Mouse (Mus musculus) midbrain, embryonic 14.5 days (tissue): ENCODE data around the gene Zfp672. TPM values are rescaled to one million over a fixed set of nuclear protein-coding genes. Genes with fewer than 3 reads are reported as not detected.

ENCODE experiments used
- ATAC-seq: fragments of 200-750 bp; cut with Nextera tagmentation; 2 replicates; pipeline ENCODE4 v1.8.0; 2017; ENCODE audit warnings: moderate number of reproducible peaks, moderate library complexity; ENCODE audit not compliant: low FRiP score, low TSS enrichment
- DNase-seq: peaks from one replicate; pipeline ENCODE4 v3.0.0-alpha.2; 2015
- H3K27ac ChIP-seq: fragments of 300-500 bp; sonication (generic); replicated peaks from 2 replicates; pipeline ENCODE4 v1.5.1; 2014; ENCODE audit warnings: mild to moderate bottlenecking, low read depth, low read length, moderate library complexity
- H3K27me3 ChIP-seq: fragments of 300-500 bp; sonication (generic); 2 replicates; pipeline ENCODE4 v1.6.1; 2014; ENCODE audit warnings: low read length, control low read depth, mixed read lengths; ENCODE audit not compliant: control insufficient read depth, insufficient read depth
- H3K36me3 ChIP-seq: fragments of 300-500 bp; sonication (generic); 2 replicates; pipeline ENCODE4 v1.6.1; 2014; ENCODE audit warnings: low read length, control low read depth; ENCODE audit not compliant: control insufficient read depth, insufficient read depth
- H3K4me1 ChIP-seq: fragments of 300-500 bp; sonication (generic); 2 replicates; pipeline ENCODE4 v1.6.1; 2014; ENCODE audit warnings: mild to moderate bottlenecking, antibody characterized with exemption, low read length, control low read depth; ENCODE audit not compliant: control insufficient read depth, insufficient read depth
- H3K4me2 ChIP-seq: fragments of 300-500 bp; sonication (generic); 2 replicates; pipeline ENCODE4 v1.6.1; 2014; ENCODE audit warnings: mild to moderate bottlenecking, low read length, moderate library complexity
- H3K4me3 ChIP-seq: fragments of 300-500 bp; sonication (generic); replicated peaks from 2 replicates; pipeline ENCODE4 v1.5.1; 2014; ENCODE audit warnings: low read depth, low read length
- H3K9ac ChIP-seq: fragments of 300-500 bp; sonication (generic); replicated peaks from 2 replicates; pipeline ENCODE4 v1.6.1; 2014; ENCODE audit warnings: mild to moderate bottlenecking, low read length, moderate library complexity
- H3K9me3 ChIP-seq: fragments of 300-500 bp; sonication (generic); 2 replicates; pipeline ENCODE4 v1.6.1; 2016; ENCODE audit warnings: low read length, control low read depth, mixed read lengths; ENCODE audit not compliant: control insufficient read depth
- WGBS: fragments of 180-500 bp; shearing (Covaris S2); extraction: QIAGEN DNeasy Blood & Tissue Kit; methylation state at CpG from one replicate; pipeline ENCODE4 v1.1.7; 2014; 5-methylcytosine and 5-hydroxymethylcytosine counted together
- polyA plus RNA-seq: library from polyadenylated mRNA; unstranded; fragments of >200 nt; fragmentation: Nextera tagmentation; extraction: Ambion mirVana; gene quantifications from 2 replicates; pipeline ENCODE4 v1.2.1, GENCODE M21; 2014

Gene Zfp672
- polyA plus RNA-seq, 1 experiment from 2014 or later: 43.3 TPM

- no peak overlapping the region for H3K27ac ChIP-seq
- ATAC-seq (no peak), DNase-seq (no peak)
- H3K4me1 ChIP-seq: no peaks in the 10 kb centered on the region
- H3K9me3 ChIP-seq: no peaks in the 10 kb centered on the region
- H3K36me3 ChIP-seq: no peaks in the 10 kb centered on the region
- WGBS: 87% methylated on average over 6 of the region's 6 CpGs
- no peaks in the 10 kb centered on the region for H3K27me3 ChIP-seq
- no peak overlapping the region for H3K4me3 ChIP-seq
- no peak overlapping the region for H3K4me2 ChIP-seq
- H3K9ac ChIP-seq: no peak overlapping the region
Observed at GRCm38 (mm10) chr11:58357844-58358534, 27.9 kb upstream of the Zfp672 start.

- H3K27ac ChIP-seq: no peak overlapping the region
- no peak overlapping the region for H3K9ac ChIP-seq
- no peaks in the 10 kb centered on the region for H3K27me3 ChIP-seq
- no peaks in the 10 kb centered on the region for H3K36me3 ChIP-seq
- DNase-seq: no peak
- no peaks in the 10 kb centered on the region for H3K4me1 ChIP-seq
- no peaks in the 10 kb centered on the region for H3K9me3 ChIP-seq
- H3K4me3 ChIP-seq: no peak overlapping the region
- H3K4me2 ChIP-seq: no peak overlapping the region
- ATAC-seq: no peak
- WGBS: 90% methylated on average over 3 of the region's 3 CpGs
Observed at GRCm38 (mm10) chr11:58357042-58357441, 26.9 kb upstream of the Zfp672 start.

- no peak for DNase-seq
- no peak overlapping the region for H3K27ac ChIP-seq
- H3K9me3 ChIP-seq: no peaks in the 10 kb centered on the region
- H3K9ac ChIP-seq: no peak overlapping the region
- no peak overlapping the region for H3K4me2 ChIP-seq
- H3K27me3 ChIP-seq: no peaks in the 10 kb centered on the region
- H3K36me3 ChIP-seq: no peaks in the 10 kb centered on the region
- H3K4me3 ChIP-seq: no peak overlapping the region
- no peaks in the 10 kb centered on the region for H3K4me1 ChIP-seq
- 91% methylated on average over 3 of the region's 3 CpGs for WGBS
- ATAC-seq: no peak
Observed at GRCm38 (mm10) chr11:58354927-58355326, 24.8 kb upstream of the Zfp672 start.

GRCm38 (mm10) chr11:58354476-58354875 is 24.3 kb upstream of the Zfp672 start:
- Histone ChIP-seq H3K9ac (no peak overlapping the region), H3K27me3 (no peaks in the 10 kb centered on the region), H3K27ac (no peak overlapping the region), H3K36me3 (no peaks in the 10 kb centered on the region), H3K4me2 (no peak overlapping the region), H3K9me3 (no peaks in the 10 kb centered on the region), H3K4me3 (no peak overlapping the region), H3K4me1 (no peaks in the 10 kb centered on the region)
- 76% methylated on average over 10 of the region's 10 CpGs for WGBS
- ATAC-seq (no peak), DNase-seq (no peak)

- Histone ChIP-seq H3K4me2 (no peak overlapping the region), H3K4me1 (no peaks in the 10 kb centered on the region), H3K9ac (no peak overlapping the region), H3K9me3 (no peaks in the 10 kb centered on the region), H3K27ac (no peak overlapping the region), H3K36me3 (no peaks in the 10 kb centered on the region), H3K4me3 (no peak overlapping the region), H3K27me3 (no peaks in the 10 kb centered on the region)
- ATAC-seq (no peak), DNase-seq (no peak)
- WGBS: 84% methylated on average over 3 of the region's 3 CpGs
Observed at GRCm38 (mm10) chr11:58353709-58354108, 23.6 kb upstream of the Zfp672 start.

- Histone ChIP-seq H3K4me3 (no peak overlapping the region), H3K4me2 (no peak overlapping the region), H3K9ac (no peak overlapping the region), H3K27me3 (no peaks in the 10 kb centered on the region), H3K4me1 (no peaks in the 10 kb centered on the region), H3K9me3 (no peaks in the 10 kb centered on the region), H3K27ac (no peak overlapping the region), H3K36me3 (peaks cover under 1% of the 10 kb centered on the region; the same call in 1 of the 2 replicates)
- no peak for DNase-seq
- ATAC-seq: no peak
- 70% methylated on average over 7 of the region's 7 CpGs for WGBS
Observed at GRCm38 (mm10) chr11:58352681-58353548, 22.8 kb upstream of the Zfp672 start.

GRCm38 (mm10) chr11:58351179-58351578 is 21.0 kb upstream of the Zfp672 start:
- Histone ChIP-seq H3K4me1 (no peaks in the 10 kb centered on the region), H3K9ac (no peak overlapping the region), H3K27me3 (no peaks in the 10 kb centered on the region), H3K4me2 (no peak overlapping the region), H3K27ac (no peak overlapping the region), H3K4me3 (no peak overlapping the region), H3K36me3 (peaks cover 18% of the 10 kb centered on the region), H3K9me3 (no peaks in the 10 kb centered on the region)
- DNase-seq (no peak), ATAC-seq (no peak)
- WGBS: 92% methylated on average over 5 of the region's 5 CpGs

- 73% methylated on average over 4 of the region's 4 CpGs for WGBS
- no peaks in the 10 kb centered on the region for H3K4me1 ChIP-seq
- peak; percentile 4 for DNase-seq
- H3K27ac ChIP-seq: no peak overlapping the region
- no peak overlapping the region for H3K9ac ChIP-seq
- H3K27me3 ChIP-seq: no peaks in the 10 kb centered on the region
- ATAC-seq: no peak
- peaks cover 23% of the 10 kb centered on the region for H3K36me3 ChIP-seq
- no peak overlapping the region for H3K4me3 ChIP-seq
- no peak overlapping the region for H3K4me2 ChIP-seq
- no peaks in the 10 kb centered on the region for H3K9me3 ChIP-seq
Observed at GRCm38 (mm10) chr11:58350628-58351027, 20.5 kb upstream of the Zfp672 start.

- Histone ChIP-seq H3K27me3 (no peaks in the 10 kb centered on the region), H3K36me3 (peaks cover 46% of the 10 kb centered on the region)
- WGBS: 97% methylated on average over 4 of the region's 4 CpGs
Observed at GRCm38 (mm10) chr11:58346745-58347144, 16.6 kb upstream of the Zfp672 start.

More at GRCm38 (mm10) chr11:58346745-58347144, 16.6 kb upstream of the Zfp672 start:
- Histone ChIP-seq H3K9ac (no peak overlapping the region), H3K27ac (no peak overlapping the region), H3K4me3 (no peak overlapping the region), H3K9me3 (no peaks in the 10 kb centered on the region), H3K4me2 (no peak overlapping the region), H3K4me1 (no peaks in the 10 kb centered on the region)
- no peak for DNase-seq
- no peak for ATAC-seq
